Mouse (Mus musculus): Measurements from ENCODE around the gene Tdrd7.

GRCm38 (mm10) chr4:46047971-46048370 is 82.8 kb downstream of the Tdrd7 start:
- TF ChIP-seq CTCF (IDR thresholded peaks at IDR 0.05; ENCODE audit: control insufficient read depth, insufficient read depth, insufficient replicate concordance, low read depth, low read length) (no peak), POLR2A (IDR thresholded peaks at IDR 0.05; ENCODE audit: control insufficient read depth, low read depth, low read length) (no peak)

Data from testis, adult 2 months (tissue).